Mouse (Mus musculus) stomach, postnatal 0 days (tissue): ENCODE measurements around the gene Pafah1b2. TPM values are rescaled to one million over a fixed set of nuclear protein-coding genes. Genes with fewer than 3 reads are reported as not detected.

Experiments
- ATAC-seq: fragments of 200-750 bp; cut with Nextera tagmentation; 2 replicates; pipeline ENCODE4 v1.8.0; 2017; ENCODE audit not compliant: low FRiP score, low TSS enrichment
- DNase-seq: peaks from one replicate; pipeline ENCODE4 v3.0.0-alpha.2; 2016; ENCODE audit warnings: low spot score
- H3K27ac ChIP-seq: fragments of 300-500 bp; sonication (generic); replicated peaks from 2 replicates; pipeline ENCODE4 v1.5.1; 2014; ENCODE audit warnings: mild to moderate bottlenecking, control low read depth
- H3K27me3 ChIP-seq: fragments of 300-500 bp; sonication (generic); 2 replicates; pipeline ENCODE4 v1.6.1; 2014; ENCODE audit warnings: low read length; ENCODE audit not compliant: control insufficient read depth, insufficient read depth
- H3K36me3 ChIP-seq: fragments of 300-500 bp; sonication (generic); 2 replicates; pipeline ENCODE4 v1.6.1; 2014; ENCODE audit warnings: low read length, mixed read lengths; ENCODE audit not compliant: control insufficient read depth, insufficient read depth
- H3K4me1 ChIP-seq: fragments of 300-500 bp; sonication (generic); replicated peaks from 2 replicates; pipeline ENCODE4 v1.6.1; 2014; ENCODE audit warnings: antibody characterized with exemption; ENCODE audit not compliant: control insufficient read depth, insufficient read depth
- H3K4me2 ChIP-seq: fragments of 300-500 bp; sonication (generic); replicated peaks from 2 replicates; pipeline ENCODE4 v1.6.1; 2014; ENCODE audit warnings: low read depth, mild to moderate bottlenecking, control low read depth, moderate library complexity
- H3K4me3 ChIP-seq: fragments of 300-500 bp; sonication (generic); 2 replicates; pipeline ENCODE4 v1.5.1; 2014; ENCODE audit warnings: low read depth, low read length, control low read depth
- H3K9ac ChIP-seq: fragments of 300-500 bp; sonication (generic); 2 replicates; pipeline ENCODE4 v1.6.1; 2014; ENCODE audit warnings: mild to moderate bottlenecking, low read length, control low read depth, mixed read lengths
- H3K9me3 ChIP-seq: fragments of 300-500 bp; sonication (generic); 2 replicates; pipeline ENCODE4 v1.6.1; 2016; ENCODE audit warnings: low read length; ENCODE audit not compliant: control insufficient read depth
- CTCF ChIP-seq: IDR thresholded peaks from 2 replicates; pipeline ENCODE4 v1.5.1; 2016; ENCODE audit warnings: antibody characterized with exemption, low read depth, mild to moderate bottlenecking, moderate library complexity
- EP300 ChIP-seq: optimal IDR thresholded peaks from 2 replicates; pipeline ENCODE3; 2016; ENCODE audit warnings: antibody characterized with exemption
- WGBS: fragments of 180-500 bp; shearing (Covaris S2); extraction: QIAGEN DNeasy Blood & Tissue Kit; methylation state at CpG from one replicate; pipeline ENCODE4 v1.1.7; 2014; 5-methylcytosine and 5-hydroxymethylcytosine counted together
- polyA plus RNA-seq: library from polyadenylated mRNA; unstranded; fragments of >200 nt; fragmentation: Nextera tagmentation; extraction: Ambion mirVana; gene quantifications from 2 replicates; pipeline ENCODE4 v1.2.1, GENCODE M21; 2015

Pafah1b2 gene
- polyA plus RNA-seq, 1 experiment from 2014 or later, result 79.0 TPM

DNA sequence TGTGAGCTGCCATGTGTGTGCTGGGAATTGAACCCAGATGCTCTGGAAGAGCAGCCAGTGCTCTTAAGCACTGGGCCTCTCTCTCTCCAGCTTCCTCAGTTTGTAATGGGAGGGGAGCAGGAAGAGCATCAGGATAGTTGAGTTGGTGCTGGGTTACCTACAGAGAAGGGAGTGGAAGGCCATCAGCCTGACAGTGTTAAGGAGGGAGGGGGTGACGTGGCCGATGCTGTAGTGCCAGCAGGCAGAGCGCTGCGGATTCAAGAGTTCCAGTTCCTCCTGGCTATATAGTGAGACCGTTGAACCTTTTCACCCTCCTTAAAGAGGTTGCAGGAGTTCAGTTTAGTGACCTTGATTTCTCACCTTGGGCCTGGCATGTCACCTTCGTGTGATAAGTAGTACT, 18.5 kb upstream of the Pafah1b2 start:
- H3K9ac ChIP-seq, result no peak overlapping the region
- H3K27ac ChIP-seq, result no peak overlapping the region; the same call in 1 of the 2 replicates
- H3K9me3 ChIP-seq, result no peaks in the 10 kb centered on the region
- DNase-seq (no peak), ATAC-seq (no peak)
- H3K27me3 ChIP-seq, result no peaks in the 10 kb centered on the region
- no peaks in the 10 kb centered on the region for H3K36me3 ChIP-seq
- TF ChIP-seq EP300 (no peak), CTCF (no peak)
- peaks cover 11% of the 10 kb centered on the region for H3K4me1 ChIP-seq
- WGBS, result 69% methylated on average over 6 of the region's 6 CpGs
- H3K4me3 ChIP-seq, result no peak overlapping the region
- no peak overlapping the region for H3K4me2 ChIP-seq

- H3K4me2 ChIP-seq, result no peak overlapping the region
- no peak overlapping the region for H3K27ac ChIP-seq
- H3K4me3 ChIP-seq, result no peak overlapping the region
- ATAC-seq (no peak), DNase-seq (no peak)
- 0 out of 2 replicates have a peak overlapping the region, but pooled peaks have one; percentile 9 for H3K9ac ChIP-seq
- TF ChIP-seq EP300, result no peak
- no peak for TF ChIP-seq CTCF
- no peaks in the 10 kb centered on the region for H3K36me3 ChIP-seq
- H3K9me3 ChIP-seq, result no peaks in the 10 kb centered on the region
- 71% methylated on average over 5 of the region's 5 CpGs for WGBS
- H3K4me1 ChIP-seq, result peaks cover 8% of the 10 kb centered on the region
- no peaks in the 10 kb centered on the region for H3K27me3 ChIP-seq
Measured at GRCm38 (mm10) chr9:46030184-46030583, 17.7 kb upstream of the Pafah1b2 start.

GRCm38 (mm10) chr9:46029534-46029933, 17.0 kb upstream of the Pafah1b2 start:
- no peak overlapping the region for H3K4me3 ChIP-seq
- no peak overlapping the region for H3K4me2 ChIP-seq
- peaks cover 8% of the 10 kb centered on the region for H3K4me1 ChIP-seq
- H3K36me3 ChIP-seq, result no peaks in the 10 kb centered on the region
- 53% methylated on average over 6 of the region's 6 CpGs for WGBS
- no peaks in the 10 kb centered on the region for H3K9me3 ChIP-seq
- no peak overlapping the region for H3K9ac ChIP-seq
- TF ChIP-seq CTCF, result no peak
- TF ChIP-seq EP300, result no peak
- ATAC-seq, result peak; percentile 47
- H3K27ac ChIP-seq, result 0 out of 2 replicates have a peak overlapping the region, but pooled peaks have one; percentile 18
- DNase-seq, result peak; percentile 32
- no peaks in the 10 kb centered on the region for H3K27me3 ChIP-seq

DNA sequence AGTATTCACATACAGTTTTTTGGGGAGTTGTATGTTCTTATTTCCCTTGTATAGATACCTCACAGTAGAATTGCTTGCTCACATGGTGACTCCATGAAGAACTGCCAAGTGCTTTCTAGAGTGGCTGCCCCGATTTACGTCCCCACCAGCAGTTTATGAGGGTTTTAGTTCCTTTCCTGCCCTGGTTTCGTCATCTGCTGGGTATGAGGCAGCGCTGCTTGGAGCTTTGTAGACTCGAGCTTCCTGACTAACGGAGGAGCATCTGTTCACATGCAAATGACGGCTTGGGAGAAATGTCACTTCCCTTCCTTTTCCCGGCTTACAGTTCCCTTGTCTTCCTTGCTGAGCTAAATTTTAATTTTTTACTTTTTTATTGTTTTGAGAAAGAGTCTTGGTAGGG, 15.5 kb upstream of the Pafah1b2 start:
- H3K9me3 ChIP-seq, result no peaks in the 10 kb centered on the region
- H3K27me3 ChIP-seq, result no peaks in the 10 kb centered on the region
- H3K27ac ChIP-seq, result no peak overlapping the region
- ATAC-seq (no peak), DNase-seq (no peak)
- no peak overlapping the region for H3K4me3 ChIP-seq
- peaks cover 8% of the 10 kb centered on the region for H3K4me1 ChIP-seq
- no peaks in the 10 kb centered on the region for H3K36me3 ChIP-seq
- TF ChIP-seq EP300 (no peak), CTCF (no peak)
- no peak overlapping the region for H3K9ac ChIP-seq
- no peak overlapping the region for H3K4me2 ChIP-seq
- WGBS, result 50% methylated on average over 8 of the region's 8 CpGs

DNA sequence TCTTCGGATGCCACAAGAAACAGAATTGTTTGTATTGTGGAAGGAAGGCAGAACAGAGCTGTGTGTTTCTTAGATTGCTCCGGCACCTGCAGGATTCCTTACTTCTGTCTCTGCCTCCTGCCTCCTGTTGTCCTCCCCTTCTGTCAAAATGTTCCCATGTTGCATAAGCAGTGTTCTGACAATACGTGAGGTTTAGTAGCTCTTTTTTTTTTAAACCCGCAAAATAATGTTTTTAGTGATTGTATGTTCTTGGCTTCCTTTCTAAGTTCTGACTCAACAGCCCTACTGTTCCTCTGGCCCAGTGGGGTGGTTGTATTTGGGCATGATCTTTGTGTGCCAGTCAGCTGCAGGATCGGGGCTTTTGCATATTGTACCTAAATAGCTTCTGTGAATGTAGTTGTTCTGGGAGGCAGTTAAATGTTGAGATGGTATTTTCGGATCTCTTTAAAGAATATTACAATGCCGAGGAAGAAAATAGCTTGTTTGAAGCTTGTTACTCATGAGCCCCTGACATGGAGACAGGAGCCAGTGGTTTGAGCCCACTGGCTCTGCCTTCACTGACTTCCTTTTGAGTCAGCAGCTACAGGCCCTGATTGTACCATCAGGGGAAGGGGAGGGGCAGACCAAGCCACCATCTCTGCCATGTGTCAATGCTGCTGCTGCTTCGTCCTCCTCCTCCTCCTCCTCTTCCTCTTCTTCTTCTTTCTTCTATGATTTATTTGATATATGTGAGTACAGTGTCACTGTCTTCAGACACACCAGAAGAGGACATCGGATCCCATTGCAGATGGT, 13.8 kb upstream of the Pafah1b2 start:
- Histone ChIP-seq H3K4me3 (no peak overlapping the region), H3K9me3 (no peaks in the 10 kb centered on the region), H3K27ac (no peak overlapping the region), H3K27me3 (no peaks in the 10 kb centered on the region), H3K4me1 (peaks cover 4% of the 10 kb centered on the region; the same call in 1 of the 2 replicates), H3K9ac (no peak overlapping the region), H3K4me2 (no peak overlapping the region), H3K36me3 (no peaks in the 10 kb centered on the region)
- DNase-seq (no peak), ATAC-seq (no peak)
- no peak for TF ChIP-seq EP300
- no peak for TF ChIP-seq CTCF
- 79% methylated on average over 9 of the region's 9 CpGs for WGBS

DNA sequence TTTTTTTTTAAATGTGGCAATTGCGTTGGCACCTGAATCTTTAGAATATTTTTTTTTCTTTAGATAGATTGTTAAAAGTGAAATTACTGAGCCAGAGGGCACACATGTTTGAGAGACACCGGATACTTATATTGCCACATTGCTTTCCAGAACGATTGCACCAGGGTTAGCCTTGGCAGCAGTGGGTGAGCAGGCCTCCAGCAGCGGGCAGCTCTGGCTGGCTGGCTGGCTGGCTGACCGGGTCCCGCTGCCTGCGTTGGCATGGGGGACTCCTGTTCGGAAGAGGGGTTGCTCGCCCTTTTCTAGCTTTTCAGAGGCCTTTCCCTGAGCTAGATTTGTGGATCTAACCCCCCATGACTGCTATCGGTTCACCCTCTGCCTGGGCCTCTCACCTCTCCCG, 11.1 kb upstream of the Pafah1b2 start:
- Histone ChIP-seq H3K36me3 (no peaks in the 10 kb centered on the region), H3K4me2 (no peak overlapping the region), H3K4me3 (no peak overlapping the region), H3K9ac (no peak overlapping the region), H3K27ac (no peak overlapping the region), H3K4me1 (no peaks in the 10 kb centered on the region; the same call in 1 of the 2 replicates), H3K27me3 (no peaks in the 10 kb centered on the region), H3K9me3 (no peaks in the 10 kb centered on the region)
- DNase-seq, result no peak
- 91% methylated on average over 11 of the region's 11 CpGs for WGBS
- ATAC-seq, result no peak
- no peak for TF ChIP-seq EP300
- TF ChIP-seq CTCF, result no peak
